Mouse (Mus musculus) myocyte (in vitro differentiated cells): ENCODE measurements around the gene Cyp2f2.

Experiments used
- CEBPB ChIP-seq: IDR thresholded peaks from 2 replicates; pipeline ENCODE4 v1.6.1; 2011; ENCODE audit warnings: mild to moderate bottlenecking, moderate library complexity; ENCODE audit not compliant: poor library complexity, insufficient read depth, severe bottlenecking
- E2F4 ChIP-seq: IDR thresholded peaks from one replicate; pipeline ENCODE4 v1.6.1; 2011; ENCODE audit warnings: mild to moderate bottlenecking, control low read depth, moderate library complexity; ENCODE audit not compliant: insufficient read depth
- MAX ChIP-seq: IDR thresholded peaks from one replicate; pipeline ENCODE4 v1.6.1; 2011; ENCODE audit warnings: low read depth, mild to moderate bottlenecking, control low read depth
- POLR2A ChIP-seq: IDR thresholded peaks from one replicate; pipeline ENCODE4 v1.6.1; 2011; ENCODE audit warnings: low read depth, mild to moderate bottlenecking, control low read depth, moderate library complexity; ENCODE audit not compliant: insufficient read length
- REST ChIP-seq: IDR thresholded peaks from one replicate; pipeline ENCODE4 v1.6.1; 2011; ENCODE audit warnings: mild to moderate bottlenecking, control low read depth, moderate library complexity; ENCODE audit not compliant: insufficient read depth, insufficient read length
- TCF12 ChIP-seq: IDR thresholded peaks from one replicate; pipeline ENCODE4 v1.6.1; 2011; ENCODE audit warnings: mild to moderate bottlenecking, control low read depth; ENCODE audit not compliant: poor library complexity, insufficient read depth, severe bottlenecking
- USF1 ChIP-seq: IDR thresholded peaks from one replicate; pipeline ENCODE4 v1.6.1; 2011; ENCODE audit warnings: low read depth, mild to moderate bottlenecking, control low read depth, moderate library complexity

DNA sequence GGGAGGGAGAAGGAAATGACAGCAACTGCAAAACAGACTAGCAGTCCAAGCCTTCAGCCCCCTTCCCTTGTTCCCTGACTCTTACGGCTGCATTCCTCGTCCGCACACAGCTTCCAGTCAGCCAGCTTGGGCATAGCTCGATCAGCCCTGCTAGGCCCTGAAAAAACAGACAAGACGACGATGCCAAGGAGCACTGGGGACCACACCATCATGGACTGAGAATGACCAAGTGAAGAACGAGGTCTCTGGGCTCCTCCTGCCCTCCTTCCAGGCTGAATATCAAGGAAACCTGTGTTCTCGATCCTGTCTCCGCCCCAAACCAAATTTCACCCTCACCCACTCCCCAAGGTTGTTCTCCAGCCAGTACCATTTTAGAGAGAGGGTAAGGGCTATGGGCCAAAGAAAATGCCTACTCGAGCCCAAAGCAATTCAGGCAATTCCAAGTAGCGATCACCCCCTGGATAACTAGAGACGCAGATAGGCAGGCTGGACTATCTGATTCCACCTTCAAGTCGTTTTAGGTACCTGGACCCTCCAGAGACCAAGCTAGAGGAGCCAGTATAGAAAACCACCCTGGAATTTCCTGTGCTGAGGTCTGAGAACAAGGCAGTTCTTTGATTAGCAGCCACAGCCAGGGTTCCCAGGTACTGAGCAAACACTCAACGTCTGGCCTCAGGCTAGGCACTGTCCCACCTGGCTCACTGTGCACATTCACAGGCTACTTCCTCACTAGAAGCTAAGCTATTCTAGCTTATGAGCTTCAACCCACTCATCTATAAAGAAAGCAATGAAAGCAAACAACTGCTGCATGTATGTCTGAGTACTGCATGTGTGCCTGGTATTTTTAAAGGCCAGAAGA lies 61.4 kb downstream of the Cyp2f2 start, which contains the start of the genes Gm21983 and Mia:
- TF ChIP-seq USF1 (no peak), POLR2A (no peak), E2F4 (no peak), MAX (no peak), REST (no peak), CEBPB (no peak), TCF12 (no peak)
